Mouse (Mus musculus): Measurements from ENCODE around the gene Alppl2. TPM values are rescaled to one million over a fixed set of nuclear protein-coding genes. Genes with fewer than 3 reads are reported as not detected.

Gene Alppl2
- total RNA-seq, 2 experiments from 2014 or later = not detected

- ATAC-seq (replicated peaks; ENCODE audit: poor library complexity) = no peak
Observed at GRCm38 (mm10) chr1:87051369-87051768, 38.4 kb downstream of the Alppl2 start.

DNA sequence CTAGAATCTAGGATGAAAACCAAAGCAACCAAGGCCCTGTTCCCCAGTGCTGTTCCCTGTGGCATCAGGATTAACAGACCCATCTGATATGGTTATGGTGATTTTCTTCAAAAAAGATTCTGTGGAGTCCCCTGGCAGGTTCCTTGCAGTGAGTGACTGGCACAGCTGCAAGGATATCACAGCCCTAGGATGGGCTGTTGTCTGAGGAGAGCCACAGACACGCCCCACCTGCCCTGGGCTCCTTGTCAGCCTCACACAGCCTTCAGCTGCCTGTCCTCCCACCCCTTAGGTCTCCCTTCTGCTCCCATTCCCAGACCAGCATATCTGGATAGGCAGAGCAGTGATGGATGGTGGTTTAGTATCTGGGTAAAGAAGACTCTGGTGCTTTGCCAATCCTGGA is 39.0 kb downstream of the Alppl2 start:
- ATAC-seq (replicated peaks; ENCODE audit: poor library complexity) = no peak

DNA sequence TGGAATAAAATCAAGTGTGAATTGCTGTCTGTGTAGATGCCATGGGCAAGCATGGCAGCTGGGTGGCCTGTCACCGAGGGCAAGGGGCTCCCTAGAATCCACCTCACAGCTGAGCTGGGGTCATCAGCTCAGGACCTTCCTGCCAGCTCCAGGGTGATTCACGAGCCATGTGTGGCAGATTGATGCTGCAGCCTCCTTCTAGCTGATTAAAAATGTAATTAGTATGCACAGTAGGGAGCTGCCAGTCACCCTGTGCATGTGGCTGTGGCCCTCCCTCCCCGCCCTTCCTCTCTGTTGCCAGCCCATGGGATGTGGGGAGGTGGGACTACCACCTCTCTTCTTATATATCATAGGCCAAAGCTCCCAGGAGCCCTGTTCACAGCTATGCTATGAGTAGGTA is 39.7 kb downstream of the Alppl2 start:
- ATAC-seq (replicated peaks; ENCODE audit: poor library complexity) = no peak

DNA sequence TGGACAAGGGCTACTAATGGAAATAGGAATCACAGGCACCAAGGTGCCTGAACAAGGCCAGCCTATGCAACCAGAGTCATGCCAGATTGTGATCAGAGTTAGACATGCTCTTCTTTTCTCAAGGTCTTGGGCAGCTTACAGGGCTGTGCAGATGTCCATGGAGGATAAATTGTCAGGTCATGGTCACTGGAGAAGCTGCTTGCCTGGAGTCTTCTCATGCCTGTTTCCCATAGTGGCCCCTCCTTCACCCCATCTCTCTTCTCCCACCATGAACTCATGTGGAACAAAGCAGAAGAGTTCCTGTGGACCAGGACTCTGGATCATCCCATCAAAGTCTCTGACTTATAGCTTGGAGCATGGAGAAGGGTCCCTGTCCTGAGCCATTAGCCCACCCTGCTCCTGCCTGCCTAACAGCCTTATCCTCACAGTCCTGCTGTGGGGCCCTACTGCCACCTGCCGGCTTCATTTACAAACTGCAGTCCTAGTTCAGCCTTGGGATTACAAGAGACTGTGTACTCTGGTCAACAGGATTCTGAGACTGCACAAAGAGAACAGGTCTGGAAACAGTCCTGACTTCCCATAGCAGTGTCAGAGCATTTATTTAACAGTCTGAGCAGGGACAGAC is 47.8 kb downstream of the Alppl2 start:
- peak; percentile 91 for ATAC-seq (replicated peaks; ENCODE audit: poor library complexity)

GRCm38 (mm10) chr1:87041119-87041518 is 48.6 kb downstream of the Alppl2 start:
- peak; percentile 65; the same call in 1 of the 2 replicates for ATAC-seq (replicated peaks; ENCODE audit: poor library complexity)

- 0 out of 2 replicates have a peak, but pooled peaks have one; percentile 6 for ATAC-seq (replicated peaks; ENCODE audit: poor library complexity)
Observed at GRCm38 (mm10) chr1:87038477-87039070, 51.2 kb downstream of the Alppl2 start.

Other genes with a start within 250 kb of the Alppl2 start
- not detected in 2 replicates for gene Alpi, start 11.7 kb upstream of the Alppl2 start, total RNA-seq (2015)
- gene Alpi, start 11.7 kb upstream of the Alppl2 start, total RNA-seq (2017) = not detected in 2 replicates
- not detected in 2 replicates for gene Akp3, start 35.0 kb upstream of the Alppl2 start, total RNA-seq (2015)
- not detected in 2 replicates for gene Akp3, start 35.0 kb upstream of the Alppl2 start, total RNA-seq (2017)
- not detected in 2 replicates for gene Ecel1, start 66.6 kb upstream of the Alppl2 start, total RNA-seq (2015)
- gene Ecel1, start 66.6 kb upstream of the Alppl2 start, total RNA-seq (2017) = not detected in 2 replicates
- gene Prss56, start 93.4 kb upstream of the Alppl2 start, total RNA-seq (2015) = not detected in 2 replicates
- gene Prss56, start 93.4 kb upstream of the Alppl2 start, total RNA-seq (2017) = not detected in 2 replicates
- not detected in 2 replicates for gene Chrnd, start 100.7 kb upstream of the Alppl2 start, total RNA-seq (2015)
- gene Chrnd, start 100.7 kb upstream of the Alppl2 start, total RNA-seq (2017) = not detected in 2 replicates
- not detected in 2 replicates for gene Chrng, start 114.7 kb upstream of the Alppl2 start, total RNA-seq (2015)
- gene Chrng, start 114.7 kb upstream of the Alppl2 start, total RNA-seq (2017) = not detected in 2 replicates
- gene Eif4e2, start 124.0 kb upstream of the Alppl2 start, total RNA-seq (2015) = 79.1 and 84.7 TPM in 2 replicates
- gene Eif4e2, start 124.0 kb upstream of the Alppl2 start, total RNA-seq (2017) = 160 and 176 TPM in 2 replicates
- not detected in 2 replicates for gene Efhd1, start 174.4 kb upstream of the Alppl2 start, total RNA-seq (2015)
- gene Efhd1, start 174.4 kb upstream of the Alppl2 start, total RNA-seq (2017) = not detected in 2 replicates
- 53.5 and 60.7 TPM in 2 replicates for gene Gigyf2, start 237.1 kb upstream of the Alppl2 start, total RNA-seq (2015)
- 77.8 and 103 TPM in 2 replicates for gene Gigyf2, start 237.1 kb upstream of the Alppl2 start, total RNA-seq (2017)